Mouse (Mus musculus): ENCODE results near the gene Klhl7. TPM values are rescaled to one million over a fixed set of nuclear protein-coding genes. Genes with fewer than 3 reads are reported as not detected.
"Not testable (repeated sequence)": the region's sequence is repeated elsewhere in the genome, so short reads cannot be mapped to it uniquely, and the experiment has no call there.

The Klhl7 gene
- polyA plus RNA-seq, 1 experiment from 2014 or later = 129 TPM

- WGBS = 91% methylated on average over 16 of the region's 16 CpGs
- Histone ChIP-seq H3K4me2 (ENCODE audit: low read depth, low read length, severe bottlenecking) (no peak overlapping the region), H3K4me3 (ENCODE audit: low read depth, low read length) (no peak overlapping the region), H3K27me3 (ENCODE audit: control insufficient read depth, insufficient read depth, low read length) (no peaks in the 10 kb centered on the region), H3K9me3 (ENCODE audit: control insufficient read depth, low read length) (no peaks in the 10 kb centered on the region), H3K36me3 (ENCODE audit: control insufficient read depth, insufficient read depth, low read length) (no peaks in the 10 kb centered on the region), H3K9ac (ENCODE audit: low read length) (no peak overlapping the region), H3K4me1 (replicated peaks; ENCODE audit: control insufficient read depth, insufficient read depth, low read length) (no peaks in the 10 kb centered on the region), H3K27ac (ENCODE audit: low read depth, low read length) (no peak overlapping the region)
- no peak for DNase-seq (ENCODE audit: low spot score)
- no peak for ATAC-seq (replicated peaks; ENCODE audit: low FRiP score)
These were observed 14.2 kb upstream of the Klhl7 start for GRCm38 (mm10) chr5:24086241-24086640.

GRCm38 (mm10) chr5:24086865-24087264 is 13.5 kb upstream of the Klhl7 start:
- no peaks in the 10 kb centered on the region for H3K4me1 ChIP-seq (replicated peaks; ENCODE audit: control insufficient read depth, insufficient read depth, low read length)
- WGBS = 37% methylated on average over 3 of the region's 3 CpGs
- no peak overlapping the region for H3K9ac ChIP-seq (ENCODE audit: low read length)
- no peak overlapping the region for H3K4me3 ChIP-seq (ENCODE audit: low read depth, low read length)
- no peak overlapping the region for H3K4me2 ChIP-seq (ENCODE audit: low read depth, low read length, severe bottlenecking)
- no peak for DNase-seq (ENCODE audit: low spot score)
- ATAC-seq (replicated peaks; ENCODE audit: low FRiP score) = no peak
- H3K36me3 ChIP-seq (ENCODE audit: control insufficient read depth, insufficient read depth, low read length) = no peaks in the 10 kb centered on the region
- no peaks in the 10 kb centered on the region for H3K27me3 ChIP-seq (ENCODE audit: control insufficient read depth, insufficient read depth, low read length)
- no peak overlapping the region for H3K27ac ChIP-seq (ENCODE audit: low read depth, low read length)
- H3K9me3 ChIP-seq (ENCODE audit: control insufficient read depth, low read length) = no peaks in the 10 kb centered on the region

- H3K9ac ChIP-seq (ENCODE audit: low read length) = no peak overlapping the region
- no peaks in the 10 kb centered on the region for H3K27me3 ChIP-seq (ENCODE audit: control insufficient read depth, insufficient read depth, low read length)
- DNase-seq (ENCODE audit: low spot score) (no peak), ATAC-seq (replicated peaks; ENCODE audit: low FRiP score) (no peak)
- 92% methylated on average over 1 of the region's 1 CpGs for WGBS
- H3K4me3 ChIP-seq (ENCODE audit: low read depth, low read length) = no peak overlapping the region
- H3K27ac ChIP-seq (ENCODE audit: low read depth, low read length) = no peak overlapping the region
- H3K4me1 ChIP-seq (replicated peaks; ENCODE audit: control insufficient read depth, insufficient read depth, low read length) = no peaks in the 10 kb centered on the region
- no peak overlapping the region for H3K4me2 ChIP-seq (ENCODE audit: low read depth, low read length, severe bottlenecking)
- no peaks in the 10 kb centered on the region for H3K36me3 ChIP-seq (ENCODE audit: control insufficient read depth, insufficient read depth, low read length)
- H3K9me3 ChIP-seq (ENCODE audit: control insufficient read depth, low read length) = no peaks in the 10 kb centered on the region
These were observed 12.0 kb upstream of the Klhl7 start for GRCm38 (mm10) chr5:24088451-24088850.

- DNase-seq (ENCODE audit: low spot score) (no peak), ATAC-seq (replicated peaks; ENCODE audit: low FRiP score) (no peak)
- H3K27me3 ChIP-seq (ENCODE audit: control insufficient read depth, insufficient read depth, low read length) = no peaks in the 10 kb centered on the region
- 86% methylated on average over 3 of the region's 3 CpGs for WGBS
- H3K4me3 ChIP-seq (ENCODE audit: low read depth, low read length) = no peak overlapping the region
- no peak overlapping the region for H3K4me2 ChIP-seq (ENCODE audit: low read depth, low read length, severe bottlenecking)
- H3K9ac ChIP-seq (ENCODE audit: low read length) = no peak overlapping the region
- no peaks in the 10 kb centered on the region for H3K9me3 ChIP-seq (ENCODE audit: control insufficient read depth, low read length)
- no peak overlapping the region for H3K27ac ChIP-seq (ENCODE audit: low read depth, low read length)
- no peaks in the 10 kb centered on the region for H3K4me1 ChIP-seq (replicated peaks; ENCODE audit: control insufficient read depth, insufficient read depth, low read length)
- H3K36me3 ChIP-seq (ENCODE audit: control insufficient read depth, insufficient read depth, low read length) = no peaks in the 10 kb centered on the region
These were observed 7.9 kb upstream of the Klhl7 start for GRCm38 (mm10) chr5:24092496-24092895.

- DNase-seq (ENCODE audit: low spot score) (no peak), ATAC-seq (replicated peaks; ENCODE audit: low FRiP score) (no peak)
- Histone ChIP-seq H3K4me2 (ENCODE audit: low read depth, low read length, severe bottlenecking) (no peak overlapping the region), H3K27me3 (ENCODE audit: control insufficient read depth, insufficient read depth, low read length) (no peaks in the 10 kb centered on the region), H3K4me3 (ENCODE audit: low read depth, low read length) (no peak overlapping the region), H3K36me3 (ENCODE audit: control insufficient read depth, insufficient read depth, low read length) (no peaks in the 10 kb centered on the region), H3K9me3 (ENCODE audit: control insufficient read depth, low read length) (no peaks in the 10 kb centered on the region), H3K4me1 (replicated peaks; ENCODE audit: control insufficient read depth, insufficient read depth, low read length) (no peaks in the 10 kb centered on the region), H3K9ac (ENCODE audit: low read length) (no peak overlapping the region), H3K27ac (ENCODE audit: low read depth, low read length) (no peak overlapping the region)
- 77% methylated on average over 6 of the region's 6 CpGs for WGBS
These were observed 5.0 kb upstream of the Klhl7 start for GRCm38 (mm10) chr5:24095393-24095792.

- Histone ChIP-seq H3K9ac (ENCODE audit: low read length) (no peak overlapping the region), H3K27ac (ENCODE audit: low read depth, low read length) (no peak overlapping the region), H3K4me2 (ENCODE audit: low read depth, low read length, severe bottlenecking) (no peak overlapping the region), H3K36me3 (ENCODE audit: control insufficient read depth, insufficient read depth, low read length) (no peaks in the 10 kb centered on the region), H3K27me3 (ENCODE audit: control insufficient read depth, insufficient read depth, low read length) (no peaks in the 10 kb centered on the region), H3K9me3 (ENCODE audit: control insufficient read depth, low read length) (no peaks in the 10 kb centered on the region), H3K4me1 (replicated peaks; ENCODE audit: control insufficient read depth, insufficient read depth, low read length) (no peaks in the 10 kb centered on the region), H3K4me3 (ENCODE audit: low read depth, low read length) (no peak overlapping the region)
- no peak for DNase-seq (ENCODE audit: low spot score)
- 77% methylated on average over 5 of the region's 5 CpGs for WGBS
- no peak for ATAC-seq (replicated peaks; ENCODE audit: low FRiP score)
These were observed 4.5 kb upstream of the Klhl7 start for GRCm38 (mm10) chr5:24095881-24096280.

- peak overlapping the region; percentile 78 for H3K4me3 ChIP-seq (ENCODE audit: low read depth, low read length)
- H3K4me2 ChIP-seq (ENCODE audit: low read depth, low read length, severe bottlenecking) = peak overlapping the region; percentile 73
- WGBS = under 1% methylated on average over 40 of the region's 46 CpGs
- ATAC-seq (replicated peaks; ENCODE audit: low FRiP score) = peak; percentile 86
- peak overlapping the region; percentile 82 for H3K27ac ChIP-seq (ENCODE audit: low read depth, low read length)
- peak; percentile 86 for DNase-seq (ENCODE audit: low spot score)
- peaks cover 2% of the 10 kb centered on the region; the same call in 1 of the 2 replicates for H3K4me1 ChIP-seq (replicated peaks; ENCODE audit: control insufficient read depth, insufficient read depth, low read length)
- no peaks in the 10 kb centered on the region for H3K9me3 ChIP-seq (ENCODE audit: control insufficient read depth, low read length)
- H3K36me3 ChIP-seq (ENCODE audit: control insufficient read depth, insufficient read depth, low read length) = no peaks in the 10 kb centered on the region
- peak overlapping the region; percentile 94 for H3K9ac ChIP-seq (ENCODE audit: low read length)
- no peaks in the 10 kb centered on the region for H3K27me3 ChIP-seq (ENCODE audit: control insufficient read depth, insufficient read depth, low read length)
These were observed 456 bp downstream of the Klhl7 start for GRCm38 (mm10) chr5:24100810-24101311.

- WGBS = 4% methylated on average over 8 of the region's 8 CpGs
These were observed 1.2 kb downstream of the Klhl7 start for GRCm38 (mm10) chr5:24101446-24102140.

GRCm38 (mm10) chr5:24103235-24103634 is 2.8 kb downstream of the Klhl7 start:
- not testable (repeated sequence) for ATAC-seq (replicated peaks; ENCODE audit: low FRiP score); H3K27ac ChIP-seq (ENCODE audit: low read depth, low read length); H3K9me3 ChIP-seq (ENCODE audit: control insufficient read depth, low read length); H3K27me3 ChIP-seq (ENCODE audit: control insufficient read depth, insufficient read depth, low read length); H3K4me3 ChIP-seq (ENCODE audit: low read depth, low read length); H3K4me1 ChIP-seq (replicated peaks; ENCODE audit: control insufficient read depth, insufficient read depth, low read length); H3K9ac ChIP-seq (ENCODE audit: low read length); H3K36me3 ChIP-seq (ENCODE audit: control insufficient read depth, insufficient read depth, low read length); H3K4me2 ChIP-seq (ENCODE audit: low read depth, low read length, severe bottlenecking); DNase-seq (ENCODE audit: low spot score)
- 70% methylated on average over 2 of the region's 2 CpGs for WGBS

More at GRCm38 (mm10) chr5:24101446-24102140, 1.2 kb downstream of the Klhl7 start:
- ATAC-seq (replicated peaks; ENCODE audit: low FRiP score) (no peak), DNase-seq (ENCODE audit: low spot score) (no peak)
- Histone ChIP-seq H3K4me2 (ENCODE audit: low read depth, low read length, severe bottlenecking) (peak overlapping the region; percentile 73), H3K27me3 (ENCODE audit: control insufficient read depth, insufficient read depth, low read length) (no peaks in the 10 kb centered on the region), H3K9me3 (ENCODE audit: control insufficient read depth, low read length) (no peaks in the 10 kb centered on the region), H3K27ac (ENCODE audit: low read depth, low read length) (peak overlapping the region; percentile 53; the same call in 1 of the 2 replicates), H3K4me3 (ENCODE audit: low read depth, low read length) (peak overlapping the region; percentile 78), H3K36me3 (ENCODE audit: control insufficient read depth, insufficient read depth, low read length) (no peaks in the 10 kb centered on the region), H3K4me1 (replicated peaks; ENCODE audit: control insufficient read depth, insufficient read depth, low read length) (peaks cover 2% of the 10 kb centered on the region; the same call in 1 of the 2 replicates), H3K9ac (ENCODE audit: low read length) (peak overlapping the region; percentile 94)

All from forebrain, embryonic 11.5 days (tissue).